Mouse (Mus musculus) cerebellum, adult 2 months (tissue): Measurements from ENCODE around the gene Stox2.

Experiments used
- CTCF ChIP-seq: fragments of 200-500 bp; IDR thresholded peaks from 2 replicates; pipeline ENCODE4 v1.5.1; 2011; ENCODE audit warnings: low read depth, mild to moderate bottlenecking, control low read depth, low read length, moderate library complexity, borderline replicate concordance; ENCODE audit not compliant: insufficient read depth
- POLR2A ChIP-seq: fragments of 200-500 bp; IDR thresholded peaks from 2 replicates; pipeline ENCODE4 v1.6.1; 2011; ENCODE audit warnings: low read length, control low read depth, borderline replicate concordance; ENCODE audit not compliant: insufficient read depth

DNA sequence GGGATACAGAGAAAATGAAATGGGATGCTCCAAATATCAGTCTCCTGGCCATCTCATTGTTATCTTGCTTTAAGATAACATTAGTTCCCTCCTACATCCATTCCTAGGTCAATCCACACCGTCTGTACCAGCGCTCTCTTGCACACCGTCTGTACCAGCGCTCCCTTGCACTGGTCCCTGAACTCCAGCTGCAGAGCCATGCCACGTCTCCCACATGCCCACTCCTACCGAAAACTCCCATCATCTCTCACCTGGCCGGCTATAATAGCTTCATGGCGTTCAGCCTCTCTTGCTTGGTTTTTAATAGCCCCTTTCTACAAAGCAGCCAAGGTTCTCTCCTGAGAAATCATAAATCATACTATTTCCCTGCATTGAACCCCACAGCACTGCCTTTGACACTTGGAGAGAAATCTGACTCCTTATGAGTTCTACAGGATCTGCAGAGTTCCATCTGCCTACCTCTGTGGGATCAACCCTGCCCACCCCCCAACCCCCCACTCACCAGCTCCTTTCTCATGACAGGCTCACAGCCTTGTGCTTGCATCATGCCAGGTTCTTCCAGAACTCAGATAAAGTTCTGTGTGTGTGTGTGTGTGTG is 239.4 kb downstream of the Stox2 start:
- TF ChIP-seq CTCF (no peak), POLR2A (no peak)
